Mouse (Mus musculus): ENCODE results near the gene Eci2.
"Not testable (repeated sequence)": the region's sequence is repeated elsewhere in the genome, so short reads cannot be mapped to it uniquely, and the experiment has no call there.

DNA sequence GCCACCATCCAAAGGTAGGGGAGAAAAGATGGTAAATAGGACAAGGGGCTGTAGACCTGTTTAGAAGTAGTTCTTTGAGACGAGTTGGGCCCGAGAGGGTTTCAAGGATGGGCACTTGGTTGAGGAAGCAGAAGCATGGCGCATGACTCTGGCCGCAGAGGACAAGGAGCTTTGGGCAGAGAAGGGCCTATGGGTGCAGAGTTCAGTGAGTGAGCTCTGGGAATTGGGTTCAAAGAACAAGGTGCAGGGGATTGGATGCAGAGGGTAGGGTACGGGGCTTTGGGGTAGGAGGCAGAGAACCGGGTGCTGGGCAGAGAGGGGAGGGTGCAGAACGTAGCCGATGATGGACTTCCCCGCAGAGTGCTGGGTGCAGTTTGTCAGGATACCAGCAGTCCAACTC lies 61.2 kb downstream of the Eci2 start:
- not testable (repeated sequence) for TF ChIP-seq CTCF (IDR thresholded peaks at IDR 0.05; ENCODE audit: extremely low read depth, insufficient read depth, insufficient read length, insufficient replicate concordance); POLR2A (IDR thresholded peaks at IDR 0.05; ENCODE audit: low read depth, low read length)
